Mouse (Mus musculus) 3T3-L1 (cell line): ENCODE measurements around the gene Fibp.
"Not testable (repeated sequence)": the region's sequence is repeated elsewhere in the genome, so short reads cannot be mapped to it uniquely, and the experiment has no call there.

ENCODE experiments used
- DNase-seq: peaks from one replicate; pipeline ENCODE4 v3.0.0-alpha.2; 2015; ENCODE audit warnings: low read depth, low spot score

Gene Fibp

GRCm38 (mm10) chr19:5487768-5488550, 27.5 kb downstream of the Fibp start, which contains the start of gene Mus81:
TSS of gene Mus81 (minus strand) at chr19:5488402.
- peak; percentile 99 for DNase-seq

- DNase-seq: peak; percentile 99
Measured at GRCm38 (mm10) chr19:5488878-5489571, 28.6 kb downstream of the Fibp start.

GRCm38 (mm10) chr19:5489721-5490120, 29.3 kb downstream of the Fibp start:
- DNase-seq: not testable (repeated sequence)

GRCm38 (mm10) chr19:5490313-5490897, 30.0 kb downstream of the Fibp start, which contains the start of gene Cfl1:
TSS of gene Cfl1 (plus strand) at chr19:5490455.
- DNase-seq: peak; percentile 98

GRCm38 (mm10) chr19:5490898-5491708, 30.7 kb downstream of the Fibp start:
- DNase-seq: peak; percentile 95

GRCm38 (mm10) chr19:5492641-5493040, 32.2 kb downstream of the Fibp start:
- DNase-seq: no peak

GRCm38 (mm10) chr19:5493301-5493721, 32.9 kb downstream of the Fibp start:
- DNase-seq: not testable (repeated sequence)

- no peak for DNase-seq
Measured at GRCm38 (mm10) chr19:5494314-5494713, 33.9 kb downstream of the Fibp start.

GRCm38 (mm10) chr19:5495353-5496051, 35.1 kb downstream of the Fibp start:
- no peak for DNase-seq

- no peak for DNase-seq
Measured at GRCm38 (mm10) chr19:5496052-5496370, 35.6 kb downstream of the Fibp start.

- no peak for DNase-seq
Measured at GRCm38 (mm10) chr19:5500330-5500875, 40.0 kb downstream of the Fibp start.

GRCm38 (mm10) chr19:5503687-5504086, 43.3 kb downstream of the Fibp start, which contains the start of gene 1700020D05Rik:
TSS of gene 1700020D05Rik (minus strand) at chr19:5503787.
- no peak for DNase-seq

- DNase-seq: no peak
Measured at GRCm38 (mm10) chr19:5510031-5511026, 49.9 kb downstream of the Fibp start, which contains the start of gene Snx32. TSS of gene Snx32 (minus strand) at chr19:5510538.

GRCm38 (mm10) chr19:5511074-5511632, 50.7 kb downstream of the Fibp start:
- no peak for DNase-seq

- DNase-seq: no peak
Measured at GRCm38 (mm10) chr19:5512091-5513004, 51.9 kb downstream of the Fibp start.

- DNase-seq: no peak
Measured at GRCm38 (mm10) chr19:5513005-5513349, 52.6 kb downstream of the Fibp start.
